Mouse (Mus musculus): ENCODE measurements at regions not wholly inside any gene's neighbourhood (a gene's known extent, or its start where the extent isn't known, plus 50 kb on each side); places are given as distances from the start of the nearest gene placed in this dataset.
A peak's percentile ranks its signal among the peaks of the same experiment; 100 is the strongest.

DNA sequence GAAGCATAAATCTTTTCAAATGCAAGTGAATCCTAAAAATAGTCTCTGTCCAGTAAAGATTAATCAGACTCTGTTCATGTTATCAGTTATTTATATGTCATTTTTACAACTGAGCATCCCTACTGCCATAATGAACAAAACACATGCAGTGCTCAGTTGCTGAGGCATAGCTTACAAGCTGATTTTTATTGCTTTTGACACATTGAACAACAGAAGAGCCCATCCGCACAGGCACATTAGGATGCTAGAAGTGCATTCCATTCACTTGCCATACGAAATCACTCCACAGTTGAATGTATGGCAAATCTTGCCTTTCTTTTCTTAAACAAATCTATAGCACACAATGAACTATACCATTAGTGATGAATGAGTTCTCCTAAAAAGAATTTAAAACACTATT, 636.2 kb upstream of the Bche start:
- H3K27ac ChIP-seq (replicated peaks; ENCODE audit: low read depth, low read length), result no peak overlapping the region
- ATAC-seq (ENCODE audit: low FRiP score, low TSS enrichment), result no peak
- H3K9me3 ChIP-seq (ENCODE audit: control insufficient read depth, low read length), result no peaks in the 10 kb centered on the region
- H3K9ac ChIP-seq (replicated peaks; ENCODE audit: low read length), result no peak overlapping the region
- H3K27me3 ChIP-seq (ENCODE audit: control insufficient read depth, insufficient read depth, low read length), result no peaks in the 10 kb centered on the region
- no peaks in the 10 kb centered on the region for H3K4me1 ChIP-seq (ENCODE audit: control insufficient read depth, insufficient read depth, low read length)
- WGBS, result 23% methylated on average over 2 of the region's 2 CpGs
- no peak overlapping the region for H3K4me3 ChIP-seq (replicated peaks; ENCODE audit: low read depth, low read length)
- peak; percentile 59 for DNase-seq
- no peaks in the 10 kb centered on the region for H3K36me3 ChIP-seq (ENCODE audit: control insufficient read depth, insufficient read depth, low read length)
- no peak overlapping the region for H3K4me2 ChIP-seq (ENCODE audit: low read length)
